Mouse (Mus musculus) hindbrain, embryonic 13.5 days (tissue): ENCODE data around the gene Lrmda. TPM values are rescaled to one million over a fixed set of nuclear protein-coding genes. Genes with fewer than 3 reads are reported as not detected.

Source experiments
- ATAC-seq: fragments of 200-750 bp; cut with Nextera tagmentation; 2 replicates; pipeline ENCODE4 v1.8.0; 2017; ENCODE audit warnings: moderate TSS enrichment; ENCODE audit not compliant: low FRiP score
- H3K27ac ChIP-seq: fragments of 300-500 bp; sonication (generic); 2 replicates; pipeline ENCODE4 v1.5.1; 2015; ENCODE audit warnings: inconsistent platforms, mild to moderate bottlenecking, moderate library complexity
- H3K27me3 ChIP-seq: fragments of 300-500 bp; sonication (generic); 2 replicates; pipeline ENCODE4 v1.6.1; 2015; ENCODE audit warnings: mild to moderate bottlenecking, inconsistent platforms
- H3K36me3 ChIP-seq: fragments of 300-500 bp; sonication (generic); 2 replicates; pipeline ENCODE4 v1.6.1; 2015; ENCODE audit warnings: mild to moderate bottlenecking, inconsistent platforms
- H3K4me1 ChIP-seq: fragments of 300-500 bp; sonication (generic); replicated peaks from 2 replicates; pipeline ENCODE4 v1.6.1; 2015; ENCODE audit warnings: inconsistent platforms
- H3K4me2 ChIP-seq: fragments of 300-500 bp; sonication (generic); 2 replicates; pipeline ENCODE4 v1.6.1; 2015; ENCODE audit warnings: inconsistent platforms, mild to moderate bottlenecking, moderate library complexity
- H3K4me3 ChIP-seq: fragments of 300-500 bp; sonication (generic); 2 replicates; pipeline ENCODE4 v1.5.1; 2015; ENCODE audit warnings: mild to moderate bottlenecking, inconsistent platforms
- H3K9ac ChIP-seq: fragments of 300-500 bp; sonication (generic); 2 replicates; pipeline ENCODE4 v1.6.1; 2015; ENCODE audit warnings: mild to moderate bottlenecking, inconsistent platforms
- H3K9me3 ChIP-seq: fragments of 300-500 bp; sonication (generic); 2 replicates; pipeline ENCODE4 v1.6.1; 2016; ENCODE audit warnings: inconsistent platforms
- WGBS: fragments of 180-500 bp; shearing (Covaris S2); methylation state at CpG from one replicate; pipeline ENCODE4 v1.1.7; 2015; 5-methylcytosine and 5-hydroxymethylcytosine counted together
- polyA plus RNA-seq: library from polyadenylated mRNA; unstranded; fragments of >200 nt; fragmentation: Nextera tagmentation; extraction: Ambion mirVana; gene quantifications from 2 replicates; pipeline ENCODE4 v1.2.1, GENCODE M21; 2015

Lrmda gene
- polyA plus RNA-seq, 1 experiment from 2014 or later, result 0.16 TPM

- ATAC-seq, result no peak
Measured at GRCm38 (mm10) chr14:22051941-22052664, 32.6 kb downstream of the Lrmda start.

GRCm38 (mm10) chr14:22055630-22056029 is 36.1 kb downstream of the Lrmda start:
- ATAC-seq, result no peak
- Histone ChIP-seq H3K4me1 (peaks cover 14% of the 10 kb centered on the region), H3K27me3 (0 out of 2 replicates have a peak, but pooled peaks cover 7% of the 10 kb centered on the region), H3K9me3 (no peaks in the 10 kb centered on the region), H3K4me2 (no peak overlapping the region), H3K27ac (no peak overlapping the region), H3K9ac (no peak overlapping the region), H3K36me3 (no peaks in the 10 kb centered on the region), H3K4me3 (no peak overlapping the region)
- WGBS, result 70% methylated on average over 8 of the region's 8 CpGs

More at GRCm38 (mm10) chr14:22051941-22052664, 32.6 kb downstream of the Lrmda start:
- 66% methylated on average over 14 of the region's 14 CpGs for whole genome bisulfite sequencing
- Histone ChIP-seq H3K4me1 (peaks cover 11% of the 10 kb centered on the region), H3K27ac (no peak overlapping the region), H3K4me3 (no peak overlapping the region), H3K27me3 (peaks cover 13% of the 10 kb centered on the region; the same call in 1 of the 2 replicates), H3K4me2 (no peak overlapping the region), H3K9me3 (no peaks in the 10 kb centered on the region), H3K9ac (no peak overlapping the region), H3K36me3 (no peaks in the 10 kb centered on the region)

- Histone ChIP-seq H3K4me1 (peaks cover 20% of the 10 kb centered on the region), H3K4me2 (no peak overlapping the region), H3K36me3 (no peaks in the 10 kb centered on the region), H3K9me3 (no peaks in the 10 kb centered on the region), H3K9ac (no peak overlapping the region), H3K27ac (no peak overlapping the region), H3K4me3 (no peak overlapping the region), H3K27me3 (0 out of 2 replicates have a peak, but pooled peaks cover 7% of the 10 kb centered on the region)
- 87% methylated on average over 4 of the region's 4 CpGs for WGBS
- no peak for ATAC-seq
Measured at GRCm38 (mm10) chr14:22056246-22056645, 36.7 kb downstream of the Lrmda start.

GRCm38 (mm10) chr14:22058729-22059128 is 39.2 kb downstream of the Lrmda start:
- H3K9ac ChIP-seq, result no peak overlapping the region
- ATAC-seq, result no peak
- no peak overlapping the region for H3K4me3 ChIP-seq
- H3K27me3 ChIP-seq, result 0 out of 2 replicates have a peak, but pooled peaks cover 5% of the 10 kb centered on the region
- 71% methylated on average over 1 of the region's 1 CpGs for WGBS
- H3K27ac ChIP-seq, result no peak overlapping the region
- H3K9me3 ChIP-seq, result no peaks in the 10 kb centered on the region
- peaks cover 10% of the 10 kb centered on the region for H3K4me1 ChIP-seq
- no peak overlapping the region for H3K4me2 ChIP-seq
- no peaks in the 10 kb centered on the region for H3K36me3 ChIP-seq

GRCm38 (mm10) chr14:22059348-22059861 is 39.9 kb downstream of the Lrmda start:
- no peak for ATAC-seq
- Histone ChIP-seq H3K4me1 (peaks cover 10% of the 10 kb centered on the region), H3K27me3 (0 out of 2 replicates have a peak, but pooled peaks cover 5% of the 10 kb centered on the region), H3K4me2 (no peak overlapping the region), H3K36me3 (no peaks in the 10 kb centered on the region), H3K9ac (no peak overlapping the region), H3K4me3 (no peak overlapping the region), H3K9me3 (no peaks in the 10 kb centered on the region), H3K27ac (no peak overlapping the region)
- WGBS, result 86% methylated on average over 6 of the region's 6 CpGs

- H3K27me3 ChIP-seq, result no peaks in the 10 kb centered on the region
- no peak for ATAC-seq
- peak overlapping the region; percentile 64; the same call in 1 of the 2 replicates for H3K27ac ChIP-seq
Measured at GRCm38 (mm10) chr14:22060787-22061186, 41.3 kb downstream of the Lrmda start.

GRCm38 (mm10) chr14:22062117-22062855 is 42.8 kb downstream of the Lrmda start:
- Histone ChIP-seq H3K4me1 (peaks cover 10% of the 10 kb centered on the region), H3K4me3 (no peak overlapping the region), H3K27ac (no peak overlapping the region), H3K27me3 (peaks cover 4% of the 10 kb centered on the region; the same call in 1 of the 2 replicates), H3K36me3 (no peaks in the 10 kb centered on the region), H3K4me2 (no peak overlapping the region), H3K9me3 (no peaks in the 10 kb centered on the region), H3K9ac (no peak overlapping the region)
- no peak for ATAC-seq
- 89% methylated on average over 9 of the region's 9 CpGs for WGBS

More at GRCm38 (mm10) chr14:22060787-22061186, 41.3 kb downstream of the Lrmda start:
- Histone ChIP-seq H3K4me2 (no peak overlapping the region), H3K9ac (no peak overlapping the region), H3K9me3 (no peaks in the 10 kb centered on the region), H3K4me1 (peaks cover 10% of the 10 kb centered on the region), H3K4me3 (no peak overlapping the region), H3K36me3 (no peaks in the 10 kb centered on the region)
- WGBS, result 19% methylated on average over 7 of the region's 7 CpGs

- no peak overlapping the region for H3K27ac ChIP-seq
- 66% methylated on average over 2 of the region's 2 CpGs for WGBS
- H3K36me3 ChIP-seq, result no peaks in the 10 kb centered on the region
- ATAC-seq, result no peak
- peaks cover 4% of the 10 kb centered on the region; the same call in 1 of the 2 replicates for H3K27me3 ChIP-seq
- peaks cover 7% of the 10 kb centered on the region for H3K4me1 ChIP-seq
- no peak overlapping the region for H3K4me2 ChIP-seq
- H3K4me3 ChIP-seq, result no peak overlapping the region
- no peaks in the 10 kb centered on the region for H3K9me3 ChIP-seq
- no peak overlapping the region for H3K9ac ChIP-seq
Measured at GRCm38 (mm10) chr14:22069169-22069568, 49.7 kb downstream of the Lrmda start.

GRCm38 (mm10) chr14:22073385-22073784 is 53.9 kb downstream of the Lrmda start:
- Histone ChIP-seq H3K27ac (no peak overlapping the region), H3K9ac (no peak overlapping the region), H3K4me1 (peaks cover 11% of the 10 kb centered on the region), H3K4me2 (no peak overlapping the region), H3K9me3 (no peaks in the 10 kb centered on the region), H3K4me3 (no peak overlapping the region), H3K36me3 (no peaks in the 10 kb centered on the region), H3K27me3 (peaks cover 5% of the 10 kb centered on the region; the same call in 1 of the 2 replicates)
- WGBS, result 82% methylated on average over 5 of the region's 5 CpGs
- ATAC-seq, result no peak

- no peaks in the 10 kb centered on the region for H3K36me3 ChIP-seq
- no peaks in the 10 kb centered on the region for H3K9me3 ChIP-seq
- peaks cover 7% of the 10 kb centered on the region for H3K4me1 ChIP-seq
- H3K27ac ChIP-seq, result no peak overlapping the region
- H3K27me3 ChIP-seq, result peaks cover 5% of the 10 kb centered on the region; the same call in 1 of the 2 replicates
- ATAC-seq, result no peak
- no peak overlapping the region for H3K9ac ChIP-seq
- H3K4me3 ChIP-seq, result no peak overlapping the region
- 36% methylated on average over 16 of the region's 16 CpGs for WGBS
- peak overlapping the region; percentile 25; the same call in 1 of the 2 replicates for H3K4me2 ChIP-seq
Measured at GRCm38 (mm10) chr14:22074229-22074628, 54.7 kb downstream of the Lrmda start.

- Histone ChIP-seq H3K27me3 (0 out of 2 replicates have a peak, but pooled peaks cover 3% of the 10 kb centered on the region), H3K4me3 (no peak overlapping the region), H3K27ac (no peak overlapping the region), H3K4me2 (no peak overlapping the region), H3K4me1 (no peaks in the 10 kb centered on the region), H3K9ac (no peak overlapping the region), H3K9me3 (no peaks in the 10 kb centered on the region), H3K36me3 (no peaks in the 10 kb centered on the region)
- ATAC-seq, result no peak
- WGBS, result 45% methylated on average over 3 of the region's 3 CpGs
Measured at GRCm38 (mm10) chr14:22083931-22084330, 64.4 kb downstream of the Lrmda start.

GRCm38 (mm10) chr14:22085411-22085810 is 65.9 kb downstream of the Lrmda start:
- no peak for ATAC-seq
- no peak overlapping the region for H3K4me3 ChIP-seq
- no peak overlapping the region for H3K9ac ChIP-seq
- no peaks in the 10 kb centered on the region for H3K9me3 ChIP-seq
- H3K27me3 ChIP-seq, result 0 out of 2 replicates have a peak, but pooled peaks cover 3% of the 10 kb centered on the region
- WGBS, result 93% methylated on average over 3 of the region's 3 CpGs
- H3K4me1 ChIP-seq, result peaks cover 14% of the 10 kb centered on the region
- no peaks in the 10 kb centered on the region for H3K36me3 ChIP-seq
- no peak overlapping the region for H3K27ac ChIP-seq
- no peak overlapping the region for H3K4me2 ChIP-seq
